Mouse (Mus musculus): ENCODE measurements around the gene Gm6583. TPM values are rescaled to one million over a fixed set of nuclear protein-coding genes. Genes with fewer than 3 reads are reported as not detected.
"Not testable (repeated sequence)": the region's sequence is repeated elsewhere in the genome, so short reads cannot be mapped to it uniquely, and the experiment has no call there.

Gm6583 gene
- total RNA-seq, 2 experiments from 2014 or later = not detected

DNA sequence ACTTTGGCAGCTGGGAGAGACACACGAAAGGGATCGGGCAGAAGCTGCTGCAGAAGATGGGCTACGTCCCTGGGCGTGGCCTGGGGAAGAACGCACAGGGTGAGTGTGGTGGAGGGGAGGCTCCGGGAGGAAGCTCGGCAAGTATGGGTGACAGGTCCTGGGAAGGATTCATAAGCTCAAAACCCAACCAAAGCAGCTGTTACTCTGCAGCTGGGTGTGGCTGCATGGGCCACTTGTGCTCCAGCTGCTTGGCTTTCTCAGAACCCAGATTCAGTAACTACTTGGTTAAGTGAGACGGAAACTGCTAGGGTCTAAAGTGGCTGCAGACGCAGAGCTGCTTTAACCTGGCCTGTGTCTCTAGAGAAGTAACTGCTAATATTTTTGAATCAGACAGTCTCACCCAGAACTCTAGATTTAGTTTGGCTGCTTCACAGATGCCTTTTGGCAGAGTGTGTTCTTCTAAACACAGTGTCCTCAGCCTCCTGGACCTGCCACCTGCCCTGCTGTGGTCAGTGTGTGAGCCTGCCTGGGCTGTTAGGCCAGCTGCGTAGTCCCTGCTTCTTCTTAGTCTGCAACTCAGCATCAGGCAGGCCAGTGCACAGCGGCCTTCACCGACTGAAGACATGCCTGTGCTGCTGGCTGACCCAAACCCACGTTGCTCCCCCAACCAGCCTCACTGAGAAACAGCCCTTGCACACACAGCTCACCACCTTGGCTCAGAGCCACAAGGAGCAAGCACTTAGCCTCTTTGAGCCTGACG lies 25.8 kb downstream of the Gm6583 start:
- DNase-seq (ENCODE audit: low spot score in 2 of 2) = no peak
- intact Hi-C loops (cut with DNase I) = no loop called here

DNA sequence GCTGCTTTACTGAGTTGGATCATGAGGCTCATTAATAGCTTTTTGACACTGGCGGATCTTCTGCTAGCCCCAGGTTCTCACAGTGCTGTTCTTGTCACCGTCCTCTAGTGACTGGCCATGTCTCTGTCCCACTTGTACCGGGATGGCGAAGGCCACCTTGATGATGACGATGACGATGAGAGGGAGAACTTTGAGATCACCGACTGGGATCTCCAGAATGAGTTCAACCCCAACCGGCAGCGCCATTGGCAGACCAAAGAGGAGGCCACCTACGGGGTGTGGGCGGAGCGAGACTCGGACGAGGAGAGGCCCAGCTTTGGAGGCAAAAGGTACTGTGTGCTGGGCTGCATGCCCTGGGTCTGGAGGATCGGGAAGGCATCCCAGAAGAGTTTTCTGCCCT lies 28.0 kb downstream of the Gm6583 start:
- intact Hi-C loops (cut with DNase I) = loop anchor here (2.0 kb wide), 1 partner anchor 87 kb away; no protein-coding TSS in a partner anchor
- no peak for DNase-seq (ENCODE audit: low spot score in 2 of 2)

GRCm38 (mm10) chr5:112326446-112327009 lies 29.3 kb downstream of the Gm6583 start:
- intact Hi-C loops (cut with DNase I) = loop anchor here (1.0 to 2.0 kb wide), 2 partner anchors 15 to 86 kb away; no protein-coding TSS in a partner anchor
- no peak for DNase-seq (ENCODE audit: low spot score in 2 of 2)

- DNase-seq (ENCODE audit: low spot score in 2 of 2) = peak; percentile 97 to 98
- intact Hi-C loops (cut with DNase I) = loop anchor here (1.0 to 2.0 kb wide), 2 partner anchors 16 to 85 kb away; no protein-coding TSS in a partner anchor
These were observed 30.0 kb downstream of the Gm6583 start, which contains the start of gene Tfip11 for GRCm38 (mm10) chr5:112325546-112326445. Gene Tfip11 (plus strand): TSS chr5:112326358.

DNA sequence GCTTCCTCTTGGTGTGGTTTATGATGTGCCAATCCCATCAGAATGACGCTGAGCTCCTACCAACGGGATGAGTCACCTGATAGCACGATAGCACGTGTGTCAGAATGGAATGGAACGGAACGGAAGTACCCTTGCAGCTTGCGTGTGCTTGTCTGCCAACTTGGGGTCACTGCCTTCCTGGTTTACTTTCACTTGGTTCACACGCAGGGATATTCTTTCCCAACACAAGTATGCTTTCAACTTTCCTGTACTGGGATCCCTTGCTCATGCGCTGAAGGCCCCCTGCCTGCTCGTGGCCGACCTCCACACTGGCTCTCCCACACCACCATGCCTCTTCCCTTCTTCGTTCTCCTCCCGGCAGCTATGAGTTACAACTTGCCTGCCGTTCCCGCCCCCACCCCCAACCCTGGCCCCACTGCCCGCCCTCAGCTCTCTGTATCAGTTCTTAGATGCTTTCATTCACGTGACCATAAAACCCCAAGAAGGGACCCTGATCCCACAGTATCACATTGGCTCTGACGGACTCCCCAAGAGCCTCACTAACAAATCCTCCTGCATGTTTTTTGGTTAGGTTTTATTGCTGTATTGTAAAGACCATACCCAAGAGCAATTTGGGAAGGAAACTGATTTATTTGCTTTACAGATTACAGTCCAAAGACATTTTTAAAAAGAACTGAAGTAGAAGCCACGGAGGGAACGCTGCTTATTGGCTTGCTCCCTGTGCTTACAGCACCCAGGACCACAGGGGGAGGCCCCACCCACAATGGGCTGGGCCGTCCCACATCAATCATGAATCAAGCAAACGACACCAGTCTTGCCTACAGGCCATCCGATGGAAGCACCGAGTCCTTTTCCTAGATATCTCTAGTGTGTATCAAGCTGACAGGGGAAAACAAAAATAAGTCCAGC lies 30.9 kb downstream of the Gm6583 start:
- intact Hi-C loops (cut with DNase I) = loop anchor here (5.0 kb wide), 1 partner anchor 48 kb away; the partner anchor contains the start of gene Tpst2
- no peak for DNase-seq (ENCODE audit: low spot score in 2 of 2)

DNA sequence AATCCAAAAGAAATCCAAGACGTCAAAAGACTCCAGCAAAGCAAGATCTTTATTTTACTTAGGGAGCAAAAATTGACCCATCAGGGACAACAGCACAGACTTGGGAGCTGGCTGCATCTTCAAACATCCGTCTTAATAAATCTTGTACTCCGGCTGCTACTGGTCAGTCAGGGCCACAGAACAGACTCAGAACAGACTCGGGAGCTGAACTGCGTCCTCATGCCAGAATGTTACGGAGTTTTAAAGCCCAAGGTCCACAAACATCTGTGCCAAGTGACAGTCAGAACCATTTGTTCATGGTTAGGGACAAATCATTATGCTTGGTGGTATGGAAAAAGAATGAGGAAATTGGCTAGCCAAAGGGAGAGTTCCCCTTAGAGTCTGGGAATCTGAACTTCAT lies 32.6 kb downstream of the Gm6583 start:
- no peak for DNase-seq (ENCODE audit: low spot score in 2 of 2)
- intact Hi-C loops (cut with DNase I) = loop anchor here (5.0 kb wide), 1 partner anchor 46 kb away; the partner anchor contains the start of gene Tpst2

DNA sequence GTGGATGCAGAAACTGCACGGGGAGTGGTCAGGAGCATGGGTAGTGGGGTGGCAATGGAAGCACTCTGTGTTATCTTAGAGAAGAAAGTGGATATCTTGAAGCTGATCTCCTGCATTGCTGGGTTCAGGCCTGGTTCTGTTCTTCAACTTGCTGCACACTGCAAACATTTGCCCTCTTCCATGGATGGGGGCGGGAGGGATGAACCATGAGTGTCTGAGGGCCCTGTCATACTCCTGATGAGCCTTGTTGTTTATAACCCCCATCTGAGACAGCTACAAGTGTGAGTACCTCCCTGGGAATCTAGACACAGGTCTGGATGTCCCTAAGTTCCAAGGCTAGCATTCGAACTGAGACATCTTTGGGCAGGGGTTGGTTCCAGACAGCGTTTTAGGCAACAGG lies 34.5 kb downstream of the Gm6583 start:
- no peak for DNase-seq (ENCODE audit: low spot score in 2 of 2)
- intact Hi-C loops (cut with DNase I) = loop anchor here (1.0 to 5.0 kb wide), 3 partner anchors 21 to 93 kb away; partner anchors contain the start of gene Tpst2

- intact Hi-C loops (cut with DNase I) = loop anchor here (1.0 to 5.0 kb wide), 3 partner anchors 20 to 93 kb away; partner anchors contain the start of gene Tpst2
- DNase-seq (ENCODE audit: low spot score in 2 of 2) = peak; percentile 86 to 87
These were observed 34.9 kb downstream of the Gm6583 start for GRCm38 (mm10) chr5:112320936-112321335.

DNA sequence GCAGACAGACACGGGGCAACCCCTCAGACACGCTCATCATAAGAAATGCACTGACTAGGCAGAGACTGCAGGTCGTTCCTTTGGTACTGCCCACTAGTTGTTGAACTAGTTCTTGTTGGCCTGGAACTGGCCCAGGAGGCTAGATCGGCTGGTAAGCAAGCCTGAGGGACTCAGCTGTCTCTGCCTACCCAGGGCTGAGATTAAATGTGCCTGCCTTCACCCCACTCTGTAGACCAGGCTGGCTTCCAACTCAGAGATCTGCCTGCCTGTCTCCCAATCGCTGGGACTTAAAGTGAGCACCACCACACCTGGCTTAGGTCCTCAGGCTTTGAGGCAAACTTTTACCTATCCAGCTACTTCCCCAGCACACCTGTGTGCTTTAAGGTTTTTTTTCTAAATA lies 35.5 kb downstream of the Gm6583 start:
- intact Hi-C loops (cut with DNase I) = loop anchor here (2.0 to 5.0 kb wide), 2 partner anchors 20 to 43 kb away; partner anchors contain the start of gene Tpst2
- no peak for DNase-seq (ENCODE audit: low spot score in 2 of 2)

- intact Hi-C loops (cut with DNase I); DNase-seq (ENCODE audit: low spot score in 2 of 2): not testable (repeated sequence)
These were observed 36.5 kb downstream of the Gm6583 start for GRCm38 (mm10) chr5:112319343-112319742.

DNA sequence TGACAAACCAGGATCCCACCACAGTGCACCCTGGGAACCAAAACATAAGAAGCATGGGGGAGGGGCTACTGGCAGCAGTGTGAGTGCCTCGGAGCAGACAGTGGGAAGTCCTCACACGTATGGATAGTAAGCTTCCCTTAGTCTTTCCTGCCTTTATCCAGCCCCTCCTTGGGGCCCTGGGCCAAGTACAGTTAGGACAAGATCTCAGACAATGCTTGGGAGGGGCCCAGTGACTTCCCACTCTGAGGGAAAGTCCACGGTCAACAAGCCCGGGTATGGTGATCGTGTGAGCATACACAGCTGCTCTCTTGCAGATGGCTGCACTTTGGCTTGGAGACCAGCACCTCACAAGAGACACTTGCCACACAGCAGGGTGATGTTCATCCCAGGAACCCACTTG lies 38.5 kb downstream of the Gm6583 start:
- no peak for DNase-seq (ENCODE audit: low spot score in 2 of 2)
- intact Hi-C loops (cut with DNase I) = no loop called here

DNA sequence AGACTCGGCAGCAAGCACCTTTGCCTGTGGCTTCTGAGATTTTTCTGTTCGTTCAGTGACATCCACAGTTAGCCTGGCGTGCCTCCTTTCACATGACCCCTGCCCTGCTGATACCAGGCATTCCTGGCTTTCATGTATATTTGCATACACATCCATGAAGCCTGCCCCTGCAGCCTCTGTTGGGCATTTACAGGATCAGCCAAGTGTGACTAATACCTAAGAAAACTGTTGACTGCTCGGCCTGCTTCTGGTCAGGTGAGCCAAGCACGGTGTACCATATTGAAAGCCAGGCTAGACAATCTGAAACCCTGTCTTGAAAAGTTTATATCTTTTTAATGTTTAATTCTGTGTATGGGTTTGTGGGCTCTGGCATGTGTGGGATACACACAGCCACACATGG lies 39.4 kb downstream of the Gm6583 start:
- intact Hi-C loops (cut with DNase I) = no loop called here
- DNase-seq (ENCODE audit: low spot score in 2 of 2) = no peak

DNA sequence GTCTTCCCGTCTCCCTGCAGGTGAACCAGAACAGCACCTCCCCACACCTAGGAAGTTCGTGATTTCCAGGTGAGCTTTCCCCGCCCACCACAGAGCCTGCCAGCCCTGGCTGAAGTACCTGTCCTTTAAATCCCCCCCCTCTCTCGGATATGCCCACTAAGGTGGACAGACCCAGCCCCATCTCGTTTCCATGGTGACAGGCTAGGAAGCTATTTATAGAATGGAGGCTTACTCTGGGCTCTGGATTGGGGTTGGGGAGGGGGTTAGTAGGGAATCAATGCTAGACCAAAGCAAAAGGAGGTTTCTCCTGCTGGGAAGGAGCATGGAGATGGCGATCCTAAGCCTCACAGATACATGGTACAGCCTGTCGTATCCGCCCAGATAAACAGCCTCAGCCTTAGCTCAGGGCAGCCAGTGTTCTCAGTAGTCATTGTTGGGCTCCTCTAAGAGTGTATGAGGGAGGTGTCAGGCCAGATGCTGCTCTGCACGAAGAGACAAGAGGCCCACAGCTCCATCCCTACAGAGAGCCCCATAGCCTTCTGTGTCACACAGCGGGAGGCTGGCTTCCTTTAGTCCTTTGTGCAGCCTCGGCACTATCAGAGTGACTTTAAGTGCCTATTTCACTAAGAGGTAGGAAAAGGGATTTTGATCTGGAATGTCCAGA lies 42.5 kb downstream of the Gm6583 start:
- no peak for DNase-seq (ENCODE audit: low spot score in 2 of 2)
- intact Hi-C loops (cut with DNase I) = no loop called here

- no peak for DNase-seq (ENCODE audit: low spot score in 2 of 2)
- intact Hi-C loops (cut with DNase I) = no loop called here
These were observed 50.0 kb downstream of the Gm6583 start for GRCm38 (mm10) chr5:112305842-112306241.

All from left cerebral cortex, postnatal 36 days (tissue).